8 mouse cellular contexts compared by ENCODE assay signal in genomic region chr19:55940538-55941252, GRCm38 (mm10).
DNase-seq lines count a peak whose midpoint lies in the region; ATAC-seq lines count a peak whose summit lies in the region.

No protein-coding gene starts in this region.

- H3K27ac ChIP-seq in hindbrain, embryonic 10.5 days = peak overlapping the region; percentile 64; the same call in 1 of the 2 replicates
- no peak overlapping the region for H3K27ac ChIP-seq in hindbrain, embryonic 13.5 days
- H3K27ac ChIP-seq in forebrain, embryonic 10.5 days = peak overlapping the region; percentile 77
- 0 out of 2 replicates have a peak overlapping the region, but pooled peaks have one; percentile 21 for H3K27ac ChIP-seq in midbrain, embryonic 12.5 days (replicated peaks)

- H3K4me3 ChIP-seq in hindbrain, embryonic 10.5 days = no peak overlapping the region
- no peak overlapping the region for H3K4me3 ChIP-seq in hindbrain, embryonic 13.5 days
- H3K4me3 ChIP-seq in forebrain, embryonic 10.5 days = peak overlapping the region; percentile 23; the same call in 1 of the 2 replicates
- no peak overlapping the region for H3K4me3 ChIP-seq in midbrain, embryonic 12.5 days

- WGBS in hindbrain, embryonic 10.5 days = 51% methylated on average over 11 of the region's 11 CpGs
- 43% methylated on average over 11 of the region's 11 CpGs for WGBS in hindbrain, embryonic 13.5 days
- 23% methylated on average over 11 of the region's 11 CpGs for WGBS in forebrain, embryonic 10.5 days
- 51% methylated on average over 11 of the region's 11 CpGs for WGBS in midbrain, embryonic 12.5 days

- H3K4me2 ChIP-seq in hindbrain, embryonic 13.5 days = no peak overlapping the region
- no peak overlapping the region for H3K4me2 ChIP-seq in midbrain, embryonic 12.5 days (replicated peaks)

- no peaks in the 10 kb centered on the region for H3K9me3 ChIP-seq in hindbrain, embryonic 10.5 days
- no peaks in the 10 kb centered on the region for H3K9me3 ChIP-seq in hindbrain, embryonic 13.5 days
- H3K9me3 ChIP-seq in forebrain, embryonic 10.5 days = no peaks in the 10 kb centered on the region
- no peaks in the 10 kb centered on the region for H3K9me3 ChIP-seq in midbrain, embryonic 12.5 days

- DNase-seq in hindbrain, embryonic 10.5 days (ENCODE audit: low spot score) = peak; percentile 18
- DNase-seq in forebrain, embryonic 10.5 days (ENCODE audit: extremely low spot score, low spot score) = peak; percentile 47
- DNase-seq in layer of hippocampus, postnatal 10 days (ENCODE audit: low spot score in 2 of 2) = peak; percentile 50 to 69
- DNase-seq in thymus, postnatal 10 days (ENCODE audit: low spot score in 2 of 2) = no peak
- DNase-seq in gastrocnemius, postnatal 10 days = no peak

- ATAC-seq in hindbrain, embryonic 13.5 days (ENCODE audit: low FRiP score) = no peak
- ATAC-seq in midbrain, embryonic 12.5 days (ENCODE audit: low FRiP score, low read depth) = no peak
- no peak for ATAC-seq in cerebellum, adult (ENCODE audit: insufficient number of reproducible peaks, low FRiP score, low TSS enrichment)

- peaks cover 17% of the 10 kb centered on the region for H3K4me1 ChIP-seq in hindbrain, embryonic 10.5 days (replicated peaks)
- H3K4me1 ChIP-seq in hindbrain, embryonic 13.5 days (replicated peaks) = peaks cover 15% of the 10 kb centered on the region
- H3K4me1 ChIP-seq in forebrain, embryonic 10.5 days = peaks cover 23% of the 10 kb centered on the region
- H3K4me1 ChIP-seq in midbrain, embryonic 12.5 days = peaks cover 17% of the 10 kb centered on the region

- peaks cover 6% of the 10 kb centered on the region; the same call in 1 of the 2 replicates for H3K27me3 ChIP-seq in hindbrain, embryonic 10.5 days (ENCODE audit: insufficient read depth, poor library complexity, severe bottlenecking)
- 0 out of 2 replicates have a peak, but pooled peaks cover 4% of the 10 kb centered on the region for H3K27me3 ChIP-seq in hindbrain, embryonic 13.5 days
- peaks cover 37% of the 10 kb centered on the region for H3K27me3 ChIP-seq in forebrain, embryonic 10.5 days (ENCODE audit: poor library complexity, severe bottlenecking)
- H3K27me3 ChIP-seq in midbrain, embryonic 12.5 days = no peaks in the 10 kb centered on the region

- no peaks in the 10 kb centered on the region for H3K36me3 ChIP-seq in hindbrain, embryonic 10.5 days
- H3K36me3 ChIP-seq in hindbrain, embryonic 13.5 days = no peaks in the 10 kb centered on the region
- H3K36me3 ChIP-seq in forebrain, embryonic 10.5 days (replicated peaks) = no peaks in the 10 kb centered on the region
- no peaks in the 10 kb centered on the region for H3K36me3 ChIP-seq in midbrain, embryonic 12.5 days

- H3K9ac ChIP-seq in hindbrain, embryonic 13.5 days = no peak overlapping the region
- H3K9ac ChIP-seq in midbrain, embryonic 12.5 days (replicated peaks) = no peak overlapping the region

Comparison
In these comparisons a context has a peak if more than half of its experiments do, and no peak if none do; other contexts are left out.
1. DNase-seq: peak in hindbrain, embryonic 10.5 days (single experiment), forebrain, embryonic 10.5 days (single experiment) and layer of hippocampus, postnatal 10 days (2 of 2); none in thymus, postnatal 10 days (0 of 2) and gastrocnemius, postnatal 10 days (single experiment).